Mouse (Mus musculus) cerebellum, postnatal 25 days (tissue): ENCODE measurements around the gene Slc15a5.
A peak's percentile ranks its signal among the peaks of the same experiment; 100 is the strongest.

ENCODE experiments used
- DNase-seq, 2 experiments: peaks; one replicate each; pipeline ENCODE4 v3.0.0; 2021; ENCODE audit warnings: mixed read lengths in 2 of 2

The Slc15a5 gene

GRCm38 (mm10) chr6:138054956-138055355 is 24.8 kb downstream of the Slc15a5 start:
- no peak for DNase-seq

GRCm38 (mm10) chr6:138054166-138054565 is 25.6 kb downstream of the Slc15a5 start:
- no peak for DNase-seq

GRCm38 (mm10) chr6:138053686-138054085 is 26.0 kb downstream of the Slc15a5 start:
- DNase-seq, result no peak

DNA sequence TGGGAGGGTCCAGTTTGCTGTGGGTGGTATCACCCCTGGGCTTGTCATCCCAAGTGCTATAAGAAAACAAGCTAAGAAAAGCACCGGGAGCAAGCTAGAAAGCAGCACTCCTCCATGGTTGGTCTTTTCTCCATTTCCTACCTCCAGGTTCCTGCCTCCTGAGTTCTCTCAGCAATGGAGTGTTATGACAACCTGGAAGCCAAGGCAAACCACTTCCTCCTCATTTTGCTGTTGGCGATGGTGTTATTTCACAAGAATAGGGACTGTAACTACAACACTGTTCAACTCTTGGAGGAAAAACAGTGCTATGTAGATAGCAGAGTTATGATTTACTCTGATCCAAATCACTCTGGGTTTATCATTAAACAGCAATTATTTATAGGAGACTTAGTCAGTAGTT is 34.4 kb downstream of the Slc15a5 start:
- no peak for DNase-seq

- no peak for DNase-seq
These were observed 36.8 kb downstream of the Slc15a5 start for GRCm38 (mm10) chr6:138042891-138043290.

- no peak for DNase-seq
These were observed 37.9 kb downstream of the Slc15a5 start for GRCm38 (mm10) chr6:138041865-138042264.

GRCm38 (mm10) chr6:138037587-138037986 is 42.1 kb downstream of the Slc15a5 start:
- DNase-seq, result no peak

DNA sequence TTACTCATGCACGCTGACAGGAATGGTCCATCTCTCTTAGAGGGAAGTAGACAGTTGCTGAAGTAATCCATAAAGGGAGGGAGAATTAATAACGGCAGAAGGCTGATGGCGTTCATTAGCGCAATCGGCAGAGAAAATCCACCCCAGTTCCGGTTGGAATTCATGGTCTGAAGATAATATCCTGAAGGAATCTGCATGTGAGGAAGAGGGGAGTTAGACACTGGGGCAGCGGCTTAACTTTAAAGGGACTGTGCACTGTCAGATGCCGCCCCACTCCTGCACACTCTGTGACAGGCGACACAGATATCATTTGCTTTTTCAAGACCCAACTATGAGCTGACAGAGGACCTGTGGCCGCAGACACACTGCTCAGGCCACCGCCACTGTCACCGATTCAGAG is 42.8 kb downstream of the Slc15a5 start:
- DNase-seq, result no peak

DNA sequence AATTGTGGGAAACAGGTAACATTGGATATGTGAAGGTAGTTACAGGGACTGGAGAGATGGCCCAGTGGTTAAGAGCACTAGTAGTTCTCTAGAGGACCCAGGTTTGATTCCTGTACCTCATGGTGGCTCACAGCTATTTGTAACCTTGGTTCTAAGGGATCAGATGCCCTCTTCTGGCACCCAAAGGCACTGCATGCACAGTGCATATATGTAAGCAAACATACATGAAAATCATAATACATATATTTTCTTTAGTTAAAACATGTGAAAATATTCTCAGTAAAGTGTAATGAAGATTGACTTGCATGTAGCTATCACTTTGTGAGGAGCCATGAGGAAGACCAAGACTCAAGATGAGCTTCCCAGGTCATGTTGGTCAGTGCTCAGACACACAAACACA is 62.8 kb downstream of the Slc15a5 start:
- no peak for DNase-seq

- DNase-seq, result no peak
These were observed 64.6 kb downstream of the Slc15a5 start for GRCm38 (mm10) chr6:138014976-138015674.

DNA sequence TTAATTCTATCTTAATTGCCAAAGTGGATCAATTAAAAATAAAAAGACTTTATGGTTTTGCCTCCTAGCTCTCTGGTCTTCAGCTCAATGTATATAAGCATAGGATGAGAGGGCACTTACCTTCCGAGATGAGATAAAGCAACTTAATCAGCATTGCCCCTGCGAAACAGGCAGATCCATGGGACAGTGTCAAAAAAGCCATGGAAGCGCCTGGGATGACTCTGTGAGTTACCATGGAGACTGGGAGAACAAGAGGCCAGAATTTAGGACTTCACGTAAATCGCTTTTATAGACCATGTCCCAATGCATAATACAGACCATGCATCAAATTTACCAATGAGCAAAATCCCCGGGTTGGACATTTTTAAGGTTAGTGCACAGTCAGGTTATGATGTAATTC is 67.8 kb downstream of the Slc15a5 start:
- no peak for DNase-seq

GRCm38 (mm10) chr6:138007705-138008104 is 72.0 kb downstream of the Slc15a5 start:
- no peak for DNase-seq

DNA sequence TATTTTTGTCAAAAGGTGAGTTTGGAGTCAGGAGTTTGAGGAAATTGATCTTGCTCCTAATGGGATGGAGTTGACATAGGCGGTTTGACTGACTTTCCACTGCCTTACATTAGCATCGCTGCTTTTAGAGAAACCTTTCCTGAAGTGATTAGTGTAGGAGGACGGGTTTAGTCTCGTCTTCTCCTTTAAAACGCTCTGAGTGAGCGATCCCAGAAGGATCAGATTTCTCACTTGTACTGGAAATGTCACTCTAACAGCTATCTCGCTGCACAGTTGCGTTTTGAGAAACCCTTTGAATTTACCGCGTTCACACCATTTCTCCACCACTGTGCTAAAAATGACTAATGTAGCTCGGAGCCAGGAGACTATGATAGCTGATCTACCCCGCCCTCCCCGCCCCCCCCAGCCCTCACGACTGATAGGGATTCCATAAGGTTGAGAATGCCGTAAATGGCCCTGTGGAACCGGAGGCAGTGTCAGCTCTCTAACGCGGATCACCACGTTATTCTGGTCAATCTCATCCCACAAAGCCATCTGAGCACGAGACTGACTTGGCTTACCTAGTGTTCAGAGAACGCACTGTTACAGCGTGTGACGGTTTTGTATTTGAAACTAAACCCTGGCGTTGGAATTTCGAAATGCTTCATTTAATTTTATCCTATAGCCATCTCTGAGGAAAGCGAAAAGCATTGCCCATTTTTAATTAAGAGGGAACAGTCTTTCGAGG is 73.0 kb downstream of the Slc15a5 start:
- DNase-seq, result no peak

DNA sequence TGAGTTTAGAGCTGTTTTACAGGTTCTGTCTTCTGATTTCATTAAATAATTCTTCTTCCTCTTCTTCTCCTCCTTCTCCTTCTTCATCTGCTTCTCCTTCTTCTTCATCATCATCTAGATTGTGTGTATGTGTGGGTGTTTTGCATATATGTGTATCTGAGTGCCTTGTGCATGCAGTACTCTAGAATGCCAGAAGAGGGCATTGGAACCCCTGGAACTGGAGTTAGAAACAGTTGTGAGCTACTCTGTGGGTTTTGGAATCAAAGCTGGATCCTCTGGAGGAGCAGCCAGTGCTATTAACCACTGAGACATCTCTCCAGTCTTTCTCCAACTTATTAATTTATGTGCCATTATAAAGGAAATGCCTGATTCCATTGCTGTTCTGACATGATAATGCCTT is 89.9 kb downstream of the Slc15a5 start:
- no peak for DNase-seq

DNA sequence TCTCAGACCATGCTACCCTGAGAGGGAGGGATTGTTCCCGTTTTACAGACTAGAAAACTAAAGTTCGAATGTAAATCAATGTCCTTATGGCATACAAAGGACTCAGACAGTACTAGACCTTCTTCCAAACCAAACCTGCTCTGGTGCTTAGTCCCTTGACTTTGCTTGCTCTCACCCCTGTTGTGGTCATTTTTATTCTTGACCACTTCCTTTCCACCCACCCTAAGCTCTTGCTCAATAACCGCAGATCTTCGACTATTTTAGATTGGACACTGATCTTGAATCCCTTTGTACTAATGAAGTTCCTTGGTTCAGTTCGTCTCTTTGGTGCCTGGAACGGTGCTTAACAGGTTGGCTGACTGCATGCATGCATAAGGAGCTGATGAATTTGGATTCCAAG is 94.5 kb downstream of the Slc15a5 start:
- DNase-seq, result no peak

- DNase-seq, result peak in 1 of 2 experiments; percentile 15
These were observed 97.5 kb downstream of the Slc15a5 start for GRCm38 (mm10) chr6:137982195-137982737.

DNA sequence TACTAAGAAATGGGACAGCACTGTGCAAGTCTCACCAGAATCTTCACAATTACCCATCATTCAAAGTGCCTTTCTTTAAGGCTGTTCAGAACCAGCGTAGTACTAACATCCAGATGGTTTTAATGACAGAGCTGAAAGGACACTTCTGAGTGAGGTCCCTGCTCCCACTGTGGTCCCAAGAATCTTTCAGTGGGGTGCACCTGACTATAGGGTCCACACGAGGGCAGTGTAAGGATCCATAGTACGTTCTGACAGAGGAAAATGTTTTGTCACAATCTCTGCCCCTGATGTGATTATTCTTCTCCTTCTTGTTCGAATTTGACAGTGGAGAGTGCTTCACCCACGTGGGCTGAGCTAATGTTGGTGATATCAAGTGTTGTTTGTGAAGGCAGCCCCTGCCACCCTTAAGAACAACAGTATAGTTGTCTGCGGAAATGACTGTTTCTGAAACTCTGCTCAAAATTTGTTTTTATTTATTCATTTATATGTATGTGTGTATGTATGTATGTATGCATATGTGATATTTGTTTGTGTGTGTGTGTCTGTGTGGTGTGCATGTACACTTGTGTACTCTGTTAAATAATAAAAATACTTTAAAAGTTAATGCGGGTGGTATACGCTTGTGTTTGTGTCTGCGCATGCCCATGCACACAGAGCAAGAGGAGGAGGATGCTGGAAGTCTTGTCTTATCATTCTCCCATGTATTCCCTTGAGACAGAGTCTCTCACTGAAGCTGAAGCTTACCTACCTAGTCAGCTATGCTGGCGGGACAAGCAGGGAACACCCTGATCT is 98.6 kb downstream of the Slc15a5 start:
- no peak for DNase-seq

DNA sequence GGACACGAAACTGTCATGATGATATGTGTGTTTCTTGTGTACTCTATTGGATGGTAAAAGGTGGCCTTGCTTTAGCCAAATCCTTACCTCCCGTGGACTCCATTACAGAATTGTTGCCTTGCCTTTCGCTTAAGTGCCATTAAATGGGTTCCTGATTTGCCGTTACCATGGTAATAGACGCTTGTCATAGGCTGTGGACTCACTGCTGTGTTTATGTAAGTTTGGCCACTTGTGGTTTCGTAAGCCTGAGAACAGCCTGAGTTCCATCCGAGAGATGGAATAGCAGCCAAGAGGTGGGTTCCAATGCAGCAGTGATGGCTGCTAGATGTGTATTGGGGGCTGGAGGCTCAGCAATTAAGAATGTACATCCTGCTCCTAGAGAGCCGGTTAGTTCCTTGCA is 99.3 kb downstream of the Slc15a5 start:
- DNase-seq, result no peak

GRCm38 (mm10) chr6:137979802-137980201 is 99.9 kb downstream of the Slc15a5 start:
- DNase-seq, result no peak

DNA sequence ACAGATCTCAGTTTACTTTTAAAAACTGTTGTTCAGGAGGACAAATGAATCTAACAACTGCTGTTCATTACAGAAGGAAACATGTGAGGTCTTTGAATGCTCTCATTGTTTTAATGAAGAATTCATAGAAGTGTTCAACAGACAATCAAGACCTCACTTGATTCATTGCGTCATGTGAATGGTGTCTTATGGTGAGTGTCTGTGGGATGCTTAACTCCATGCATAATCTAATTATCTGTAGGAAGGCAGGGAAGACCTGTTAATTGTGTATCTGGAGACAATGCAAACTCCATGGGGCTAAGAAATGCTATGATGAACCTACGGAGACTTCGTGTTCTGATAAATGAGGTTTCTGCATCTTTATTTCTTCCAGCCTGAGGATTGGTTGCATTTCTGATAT is 103.7 kb downstream of the Slc15a5 start:
- no peak for DNase-seq

DNA sequence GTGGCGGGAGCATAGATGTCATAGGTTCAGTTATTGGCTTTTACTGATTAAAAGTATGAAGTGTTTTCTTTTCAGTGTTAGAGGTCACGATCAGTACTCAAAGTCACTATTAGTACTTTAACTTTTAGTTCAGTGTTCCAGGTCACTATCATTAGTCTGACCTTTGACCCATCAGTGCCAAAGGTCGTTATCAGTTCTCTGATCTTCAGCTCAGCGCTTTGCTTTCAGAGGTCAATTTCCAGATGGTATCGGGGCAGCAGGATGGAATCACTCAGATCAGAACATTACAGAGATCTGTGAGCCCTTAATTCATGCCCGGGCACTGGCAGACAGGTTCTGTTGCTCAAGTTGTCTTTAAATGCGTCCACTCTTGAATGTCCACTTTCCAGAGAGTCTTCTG is 116.0 kb downstream of the Slc15a5 start:
- no peak for DNase-seq

DNA sequence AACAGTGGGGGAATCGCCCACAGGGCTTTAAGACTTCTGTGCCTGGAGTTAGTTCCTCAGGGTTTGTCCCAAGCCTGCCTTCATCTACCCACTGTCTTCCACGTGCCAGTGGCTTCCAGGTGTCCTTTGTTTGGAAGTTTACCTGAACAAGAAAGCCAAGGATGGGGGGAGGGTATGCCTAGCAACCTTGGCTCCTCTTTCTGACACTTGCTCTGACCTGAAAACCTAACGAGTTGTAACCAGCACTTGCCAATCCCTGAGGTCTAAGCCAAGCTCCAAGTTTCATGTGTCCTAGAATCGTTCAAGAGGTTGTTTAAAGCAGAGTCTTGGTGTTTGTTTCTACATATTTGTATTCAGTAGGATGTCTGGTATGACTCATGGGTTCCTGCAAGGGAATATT is 116.9 kb downstream of the Slc15a5 start:
- DNase-seq, result no peak

GRCm38 (mm10) chr6:137960023-137960778 is 119.5 kb downstream of the Slc15a5 start:
- DNase-seq, result no peak
